Comparison of ENCODE assay signal across 26 mouse cellular contexts in the genomic region with DNA sequence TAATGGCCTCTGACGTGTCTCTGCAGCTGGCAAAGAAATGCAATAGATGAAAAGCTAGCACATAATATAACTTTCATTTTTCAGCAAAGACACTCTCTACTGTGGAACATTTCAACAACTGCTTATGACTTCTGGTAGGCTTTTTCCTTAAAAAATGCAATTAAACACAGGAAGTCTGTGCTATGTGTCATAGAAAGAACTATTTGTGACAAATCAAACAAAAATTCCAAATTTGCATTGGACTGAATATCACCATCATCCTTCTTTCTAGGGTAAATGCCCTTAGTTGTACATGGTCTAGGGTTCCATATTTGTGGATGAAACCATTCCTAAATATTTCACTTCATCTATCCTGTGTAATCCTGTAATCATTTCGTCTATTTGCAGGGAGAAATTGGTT.
DNase-seq lines count a peak whose midpoint lies in the region; ATAC-seq and TF ChIP-seq lines count a peak whose summit lies in the region.
"Had no signal": no experiment of that assay in that cellular context is flagged by ENCODE, and none has a peak within 500 bp of the region (broad histone marks: within the 10 kb centered on the region; RNA-seq: fewer than 3 reads in every experiment).

No protein-coding gene starts in this region.

- no peak overlapping the region for H3ac ChIP-seq in myocyte (ENCODE audit: control insufficient read depth, insufficient read length)

- no peak overlapping the region for H3K27ac ChIP-seq in lung, embryonic 14.5 days (ENCODE audit: low read depth)
- H3K27ac ChIP-seq: embryonic facial prominence, embryonic 13.5 days; embryonic facial prominence, embryonic 15.5 days; forebrain, embryonic 10.5 days; forebrain, embryonic 12.5 days had no signal

- peak; percentile 3 for DNase-seq in lung, embryonic 14.5 days
- no peak for DNase-seq in lung, postnatal 25 days (ENCODE audit: low spot score)
- DNase-seq in Muller cell, postnatal 12 days (ENCODE audit: inconsistent ontology term) = peak; percentile 72
- no peak for DNase-seq in testis, postnatal 10 days (ENCODE audit: low spot score)
- DNase-seq: adrenal gland, adult 2 months; adrenal gland, postnatal 10 days; adrenal gland, postnatal 25 days; B cell, adult 2 months; cerebellum, adult 11 months; cerebellum, adult 18-20 months; cerebellum, adult 8-10 months; cerebellum, adult 9-11 months; cerebellum, postnatal 14 days; cerebellum, postnatal 36 days; embryo, embryonic 11 days had no signal

- no peak for TF ChIP-seq CTCF in lung, embryonic 14.5 days (IDR thresholded peaks at IDR 0.05; ENCODE audit: low read depth)

- no peaks in the 10 kb centered on the region for H3K27me3 ChIP-seq in lung, embryonic 14.5 days (ENCODE audit: insufficient read depth, low read length)
- H3K27me3 ChIP-seq in myocyte (ENCODE audit: control insufficient read depth, insufficient read depth, insufficient read length) = no peaks in the 10 kb centered on the region
- H3K27me3 ChIP-seq: CH12.LX; embryonic facial prominence, embryonic 13.5 days; embryonic facial prominence, embryonic 15.5 days; forebrain, embryonic 12.5 days had no signal

- 42% methylated on average over 2 of the region's 2 CpGs for whole genome bisulfite sequencing in lung, embryonic 14.5 days

- no peak for TF ChIP-seq POLR2A in myocyte (IDR thresholded peaks at IDR 0.05; ENCODE audit: insufficient read length, low read depth)

- no peaks in the 10 kb centered on the region for H3K36me3 ChIP-seq in lung, embryonic 14.5 days (ENCODE audit: insufficient read depth)
- no peaks in the 10 kb centered on the region for H3K36me3 ChIP-seq in myocyte (ENCODE audit: control insufficient read depth, insufficient read depth)
- H3K36me3 ChIP-seq: embryonic facial prominence, embryonic 13.5 days; embryonic facial prominence, embryonic 15.5 days; forebrain, embryonic 10.5 days; forebrain, embryonic 12.5 days; G1E had no signal

- H3K9me3 ChIP-seq in lung, embryonic 14.5 days (ENCODE audit: low read depth, low read length) = no peaks in the 10 kb centered on the region
- H3K9me3 ChIP-seq: embryonic facial prominence, embryonic 13.5 days; embryonic facial prominence, embryonic 15.5 days; forebrain, embryonic 10.5 days; forebrain, embryonic 12.5 days; G1E had no signal

- ATAC-seq in lung, embryonic 14.5 days (ENCODE audit: insufficient read depth) = no peak
- no peak for ATAC-seq in erythroid progenitor cell, adult 5-6 weeks (replicated peaks; ENCODE audit: low FRiP score, poor library complexity, severe bottlenecking)
- ATAC-seq: CD4-positive, CD25-positive, alpha-beta regulatory T cell, adult 4 months; forebrain, embryonic 14.5 days; forebrain, embryonic 16.5 days had no signal

- no peaks in the 10 kb centered on the region for H3K4me1 ChIP-seq in lung, embryonic 14.5 days (ENCODE audit: insufficient read depth)
- H3K4me1 ChIP-seq: embryonic facial prominence, embryonic 13.5 days; embryonic facial prominence, embryonic 15.5 days; forebrain, embryonic 10.5 days; forebrain, embryonic 12.5 days had no signal

- H3K9ac ChIP-seq in lung, embryonic 14.5 days = no peak overlapping the region
- H3K9ac ChIP-seq: embryonic facial prominence, embryonic 13.5 days; embryonic facial prominence, embryonic 15.5 days; forebrain, embryonic 12.5 days had no signal

- H3K79me2 ChIP-seq in myocyte (ENCODE audit: control insufficient read depth, insufficient read depth) = no peaks in the 10 kb centered on the region

- H3K4me2 ChIP-seq in lung, embryonic 14.5 days = no peak overlapping the region
- H3K4me2 ChIP-seq in myocyte (ENCODE audit: low read depth) = peak overlapping the region; percentile 15
- H3K4me2 ChIP-seq: embryonic facial prominence, embryonic 13.5 days; embryonic facial prominence, embryonic 15.5 days; forebrain, embryonic 12.5 days had no signal

- no peak overlapping the region for H3K4me3 ChIP-seq in lung, embryonic 14.5 days (ENCODE audit: low read depth, low read length)
- H3K4me3 ChIP-seq in myocyte = no peak overlapping the region
- H3K4me3 ChIP-seq: embryonic facial prominence, embryonic 13.5 days; embryonic facial prominence, embryonic 15.5 days; forebrain, embryonic 10.5 days; forebrain, embryonic 12.5 days had no signal

TF ChIP-seq in myocyte, 11 proteins besides CTCF, POLR2A, EP300 and RAD21:
- TF ChIP-seq MYOD1 (IDR thresholded peaks at IDR 0.05; ENCODE audit: control insufficient read depth in 1 of 3, insufficient read length in 2 of 3, low read depth in 2 of 3) (no peak), E2F4 (IDR thresholded peaks at IDR 0.05; ENCODE audit: insufficient read depth) (no peak), SRF (IDR thresholded peaks at IDR 0.05; ENCODE audit: control insufficient read depth, insufficient read length, low read depth) (no peak), USF1 (IDR thresholded peaks at IDR 0.05; ENCODE audit: low read depth) (no peak), MYOG (IDR thresholded peaks at IDR 0.05; ENCODE audit: control insufficient read depth in 1 of 3, insufficient read depth in 1 of 3, insufficient read length in 2 of 3, low read depth in 2 of 3) (no peak), REST (IDR thresholded peaks at IDR 0.05; ENCODE audit: insufficient read depth, insufficient read length) (no peak), MAX (IDR thresholded peaks at IDR 0.05; ENCODE audit: low read depth) (no peak), TCF12 (IDR thresholded peaks at IDR 0.05; ENCODE audit: insufficient read depth, poor library complexity, severe bottlenecking) (no peak)
TF ChIP-seq in myocyte: peak in this region for 0.

Comparison
In these comparisons a context has a peak if more than half of its experiments do, and no peak if none do; other contexts are left out.
1. DNase-seq: peak in lung, embryonic 14.5 days (single experiment) and Muller cell, postnatal 12 days (single experiment); none in lung, postnatal 25 days (single experiment) and testis, postnatal 10 days (single experiment).